Mouse (Mus musculus): ENCODE data around the gene Satb1. TPM values are rescaled to one million over a fixed set of nuclear protein-coding genes. Genes with fewer than 3 reads are reported as not detected.

Gene Satb1
- total and polyA plus RNA-seq, 3 experiments, result not detected

DNA sequence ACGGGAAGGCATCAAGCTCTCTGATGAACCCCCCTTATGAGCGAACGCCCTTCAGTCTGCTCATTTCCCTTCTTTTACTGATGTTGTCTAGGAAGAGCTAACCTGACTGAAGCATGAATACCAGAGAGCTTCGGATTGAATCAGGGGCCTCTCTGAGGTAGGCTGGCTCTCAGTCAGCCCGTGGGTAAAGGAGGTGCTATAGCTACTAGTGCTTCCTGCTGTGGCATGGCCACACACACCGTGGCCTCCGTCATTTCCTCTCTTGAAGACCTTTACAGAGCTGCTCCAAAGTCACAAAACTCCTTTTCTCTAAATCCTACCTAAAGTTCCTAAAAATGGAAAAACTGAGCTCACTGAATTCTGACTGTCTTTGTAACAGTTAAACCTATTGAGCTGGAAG, 70.6 kb downstream of the Satb1 start:
- Histone ChIP-seq H3K27ac (ENCODE audit: insufficient read depth, low read depth) (no peak overlapping the region), H3K36me3 (replicated peaks in 1 of 2; ENCODE audit: control insufficient read depth in 1 of 2, insufficient read depth in 1 of 2, low read length in 1 of 2) (no peaks in the 10 kb centered on the region), H3K9me3 (replicated peaks; ENCODE audit: low read length) (no peaks in the 10 kb centered on the region), H3K4me1 (ENCODE audit: control insufficient read depth in 1 of 2, insufficient read depth in 2 of 2) (no peaks in the 10 kb centered on the region), H3K9ac (ENCODE audit: insufficient read depth, low read depth) (no peak overlapping the region), H3K4me3 (replicated peaks in 1 of 3; ENCODE audit: low read depth in 2 of 3, low read length in 2 of 3, poor library complexity in 1 of 3) (no peak overlapping the region), H3K4me2 (ENCODE audit: insufficient read depth, low read depth, poor library complexity, severe bottlenecking) (no peak overlapping the region), H3K27me3 (replicated peaks) (no peaks in the 10 kb centered on the region), H3K79me2 (replicated peaks; ENCODE audit: control insufficient read depth, extremely low read depth, insufficient read depth, poor library complexity, severe bottlenecking) (no peaks in the 10 kb centered on the region)
- TF ChIP-seq GABPA (IDR thresholded peaks at IDR 0.05; ENCODE audit: insufficient replicate concordance, low read depth, low read length) (no peak), MXI1 (IDR thresholded peaks at IDR 0.05; ENCODE audit: low read depth, low read length) (no peak), ELF1 (IDR thresholded peaks at IDR 0.05; ENCODE audit: low read depth, low read length) (no peak), ZKSCAN1 (IDR thresholded peaks at IDR 0.05; ENCODE audit: borderline replicate concordance, low read depth, low read length) (no peak), UBTF (IDR thresholded peaks at IDR 0.05; ENCODE audit: low read depth, low read length) (no peak), MAZ (IDR thresholded peaks at IDR 0.05; ENCODE audit: low read depth, low read length) (no peak), RAD21 (IDR thresholded peaks at IDR 0.05; ENCODE audit: low read depth, low read length) (no peak), POLR2AphosphoS2 (IDR thresholded peaks at IDR 0.05; ENCODE audit: low read depth, low read length) (no peak), USF2 (conservative IDR thresholded peaks at IDR 0.05; ENCODE audit: low read depth, low read length) (no peak), CTCF (conservative IDR thresholded peaks at IDR 0.05 in 1 of 2, IDR thresholded peaks at IDR 0.05 in 1 of 2; ENCODE audit: low read depth in 2 of 2, low read length in 2 of 2) (no peak), SMC3 (IDR thresholded peaks at IDR 0.05; ENCODE audit: low read depth, low read length) (no peak)
- dilution Hi-C loops (cut with MboI; ENCODE audit: extremely low pct_ligation_motif_present, extremely low pct_unique_long_range_greater_than_20kb, low sequenced_read_pairs), result no loop called here
- in situ Hi-C loops (cut with MboI; ENCODE audit: low pct_ligation_motif_present, low pct_unique_long_range_greater_than_20kb, low sequenced_read_pairs), result no loop called here
- no peak for DNase-seq (ENCODE audit: extremely low read depth)

DNA sequence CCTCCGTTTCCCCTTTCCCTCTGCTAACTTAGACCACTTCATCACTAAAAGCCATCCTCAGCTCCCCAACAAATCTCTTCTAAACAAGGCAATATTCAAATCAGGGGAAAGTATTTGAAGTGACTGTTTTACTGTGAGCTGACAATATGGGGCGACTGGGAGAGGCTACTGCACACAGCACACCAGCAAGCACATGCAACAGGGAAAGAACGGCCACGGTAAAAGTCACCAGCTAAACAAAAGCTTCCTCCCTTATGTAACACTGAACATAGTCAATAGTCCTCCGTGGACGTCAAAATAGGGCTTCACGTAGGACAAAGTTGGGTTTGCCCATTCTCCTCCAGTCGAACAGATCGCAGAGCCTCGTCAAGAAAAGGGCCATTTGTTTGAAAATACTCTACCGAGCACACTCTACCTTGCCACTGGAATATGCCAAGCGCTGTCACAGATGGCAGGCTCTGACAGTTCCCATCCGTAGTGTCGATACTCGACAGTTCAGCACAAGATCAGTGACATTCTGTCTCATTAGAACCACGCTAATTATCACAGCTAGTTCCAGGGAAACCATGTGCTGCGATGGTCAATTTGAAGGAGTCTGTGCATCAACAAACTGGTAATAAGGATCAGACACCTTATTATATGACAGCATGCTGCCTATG, 72.0 kb downstream of the Satb1 start:
- H3K4me3 ChIP-seq (replicated peaks in 1 of 3; ENCODE audit: low read depth in 2 of 3, low read length in 2 of 3, poor library complexity in 1 of 3), result no peak overlapping the region
- H3K9me3 ChIP-seq (replicated peaks; ENCODE audit: low read length), result no peaks in the 10 kb centered on the region
- no peak for TF ChIP-seq JUND (conservative IDR thresholded peaks at IDR 0.05; ENCODE audit: low read depth, low read length)
- TF ChIP-seq POLR2AphosphoS2 (IDR thresholded peaks at IDR 0.05; ENCODE audit: low read depth, low read length), result no peak
- TF ChIP-seq ZNF384 (IDR thresholded peaks at IDR 0.05; ENCODE audit: low read depth, low read length), result no peak
- no peak for TF ChIP-seq ETS1 (conservative IDR thresholded peaks at IDR 0.05; ENCODE audit: low read depth, low read length)
- H3K4me2 ChIP-seq (ENCODE audit: insufficient read depth, low read depth, poor library complexity, severe bottlenecking), result no peak overlapping the region
- no peaks in the 10 kb centered on the region for H3K36me3 ChIP-seq (replicated peaks in 1 of 2; ENCODE audit: control insufficient read depth in 1 of 2, insufficient read depth in 1 of 2, low read length in 1 of 2)
- in situ Hi-C loops (cut with MboI; ENCODE audit: low pct_ligation_motif_present, low pct_unique_long_range_greater_than_20kb, low sequenced_read_pairs), result no loop called here
- H3K9ac ChIP-seq (ENCODE audit: insufficient read depth, low read depth), result no peak overlapping the region
- no peaks in the 10 kb centered on the region for H3K4me1 ChIP-seq (ENCODE audit: control insufficient read depth in 1 of 2, insufficient read depth in 2 of 2)
- no peak for DNase-seq (ENCODE audit: extremely low read depth)
- no peaks in the 10 kb centered on the region for H3K79me2 ChIP-seq (replicated peaks; ENCODE audit: control insufficient read depth, extremely low read depth, insufficient read depth, poor library complexity, severe bottlenecking)
- no peak overlapping the region for H3K27ac ChIP-seq (ENCODE audit: insufficient read depth, low read depth)
- H3K27me3 ChIP-seq (replicated peaks), result no peaks in the 10 kb centered on the region
- dilution Hi-C loops (cut with MboI; ENCODE audit: extremely low pct_ligation_motif_present, extremely low pct_unique_long_range_greater_than_20kb, low sequenced_read_pairs), result no loop called here

All from CH12.LX (cell line).